Mouse (Mus musculus) forebrain, embryonic 16.5 days (tissue): ENCODE data around the gene Vmn1r188. TPM values are rescaled to one million over a fixed set of nuclear protein-coding genes. Genes with fewer than 3 reads are reported as not detected.
"Not testable (repeated sequence)": the region's sequence is repeated elsewhere in the genome, so short reads cannot be mapped to it uniquely, and the experiment has no call there.

Source experiments
- ATAC-seq: fragments of 200-750 bp; cut with Nextera tagmentation; 2 replicates; pipeline ENCODE4 v1.8.0; 2017; ENCODE audit warnings: mild to moderate bottlenecking, moderate library complexity
- H3K27ac ChIP-seq: fragments of 300-500 bp; sonication (generic); 2 replicates; pipeline ENCODE4 v1.5.1; 2014; ENCODE audit warnings: low read length, control low read depth
- H3K27me3 ChIP-seq: fragments of 300-500 bp; sonication (generic); replicated peaks from 2 replicates; pipeline ENCODE4 v1.6.1; 2014; ENCODE audit warnings: low read length; ENCODE audit not compliant: control insufficient read depth, insufficient read depth
- H3K36me3 ChIP-seq: fragments of 300-500 bp; sonication (generic); 2 replicates; pipeline ENCODE4 v1.6.1; 2014; ENCODE audit not compliant: control insufficient read depth, insufficient read depth
- H3K4me1 ChIP-seq: fragments of 300-500 bp; sonication (generic); replicated peaks from 2 replicates; pipeline ENCODE4 v1.6.1; 2014; ENCODE audit warnings: low read length; ENCODE audit not compliant: control insufficient read depth, insufficient read depth
- H3K4me2 ChIP-seq: fragments of 300-500 bp; sonication (generic); 2 replicates; pipeline ENCODE4 v1.6.1; 2014; ENCODE audit warnings: mild to moderate bottlenecking, low read length, control low read depth
- H3K4me3 ChIP-seq: fragments of 300-500 bp; sonication (generic); replicated peaks from 2 replicates; pipeline ENCODE4 v1.5.1; 2014; ENCODE audit warnings: mild to moderate bottlenecking, low read length, control low read depth
- H3K9ac ChIP-seq: fragments of 300-500 bp; sonication (generic); replicated peaks from 2 replicates; pipeline ENCODE4 v1.6.1; 2014; ENCODE audit warnings: low read depth, low read length, control low read depth
- H3K9me3 ChIP-seq: fragments of 300-500 bp; sonication (generic); 2 replicates; pipeline ENCODE4 v1.6.1; 2016; ENCODE audit warnings: low read length; ENCODE audit not compliant: control insufficient read depth
- WGBS: fragments of 180-500 bp; shearing (Covaris S2); extraction: QIAGEN DNeasy Blood & Tissue Kit; methylation state at CpG from one replicate; pipeline ENCODE4 v1.1.7; 2014; 5-methylcytosine and 5-hydroxymethylcytosine counted together
- microRNA-seq: library from miRNA; unstranded; fragments of <30 nt; microRNA quantifications from one replicate; pipeline ENCODE4, GENCODE M21; 2017
- polyA plus RNA-seq: library from polyadenylated mRNA; unstranded; fragments of >200 nt; fragmentation: Nextera tagmentation; extraction: Ambion mirVana; gene quantifications from 2 replicates; pipeline ENCODE4 v1.2.1, GENCODE M21; 2015

Vmn1r188 gene
- polyA plus RNA-seq, 1 experiment from 2014 or later: not detected

DNA sequence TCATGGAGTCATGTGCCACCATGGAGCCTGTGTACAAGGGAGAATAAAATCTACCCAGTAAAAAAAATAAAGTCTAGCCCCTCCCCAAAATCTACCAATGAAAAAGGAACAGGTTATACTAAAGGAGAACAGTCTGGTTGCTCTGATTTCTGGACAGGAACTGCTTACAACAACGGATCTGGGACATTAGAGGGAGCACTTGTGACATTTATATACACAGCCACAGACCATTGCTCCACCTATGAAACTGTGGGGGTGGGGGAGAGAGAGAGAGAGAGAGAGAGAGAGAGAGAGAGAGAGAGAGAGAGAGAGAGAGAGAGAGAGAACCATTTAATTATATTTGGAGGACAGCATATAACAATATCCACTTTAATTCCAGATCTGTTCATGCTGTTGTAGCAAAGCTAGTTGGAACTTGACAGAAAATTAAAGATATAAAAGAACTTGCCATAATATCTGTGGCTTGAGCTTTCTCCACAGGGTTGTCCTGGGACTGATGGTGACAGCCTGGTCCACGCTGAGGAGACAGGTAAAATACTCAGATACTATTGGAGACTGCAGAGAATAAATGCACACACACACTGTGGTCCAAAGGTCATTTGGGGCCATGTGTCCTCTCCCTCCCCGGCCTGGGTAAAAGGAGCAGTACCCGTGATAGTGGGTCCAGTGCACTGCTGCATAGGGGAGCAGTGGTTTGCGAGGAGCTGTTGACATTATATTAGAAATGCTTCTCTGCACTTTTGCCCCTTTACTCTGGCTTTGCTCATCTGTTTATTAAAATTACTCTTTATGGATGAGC, 52.5 kb downstream of the Vmn1r188 start:
- ATAC-seq: not testable (repeated sequence)

More for the DNA sequence above, 52.5 kb downstream of the Vmn1r188 start:
- H3K4me1 ChIP-seq, H3K4me2 ChIP-seq, H3K4me3 ChIP-seq, H3K27ac ChIP-seq, H3K36me3 ChIP-seq, H3K9ac ChIP-seq, H3K9me3 ChIP-seq, H3K27me3 ChIP-seq: not testable (repeated sequence)
- WGBS: 77% methylated on average over 5 of the region's 5 CpGs

Small RNAs within 50 kb of the gene (microRNA-seq; reads per million reads assigned to microRNA genes)
- not detected for gene Gm26300
- gene Gm44390: not detected
- not detected for gene Gm44486

Other genes with a start within 250 kb of the Vmn1r188 start
- gene Zfp184, start 139.3 kb upstream of the Vmn1r188 start, polyA plus RNA-seq: 24.8 and 25.7 TPM in 2 replicates
- gene Pom121l2, start 103.2 kb upstream of the Vmn1r188 start, polyA plus RNA-seq: not detected in 2 replicates
- 0.19 TPM in 1 of 2 replicates, not detected in the other for gene Prss16, start 74.7 kb upstream of the Vmn1r188 start, polyA plus RNA-seq
- gene Hist1h2ah, start 48.9 kb upstream of the Vmn1r188 start, polyA plus RNA-seq: not detected in 2 replicates
- gene Hist1h2bk, start 48.6 kb upstream of the Vmn1r188 start, polyA plus RNA-seq: 3.3 TPM in 1 of 2 replicates, not detected in the other
- 14.0 and 14.5 TPM in 2 replicates for gene Hist1h4i, start 43.1 kb upstream of the Vmn1r188 start, polyA plus RNA-seq
- 8.5 and 13.4 TPM in 2 replicates for gene Hist1h2ag, start 41.5 kb upstream of the Vmn1r188 start, polyA plus RNA-seq
- gene Hist1h2bj, start 41.2 kb upstream of the Vmn1r188 start, polyA plus RNA-seq: 2.1 and 3.1 TPM in 2 replicates
- not detected in 2 replicates for gene Vmn1r189, start 21.4 kb downstream of the Vmn1r188 start, polyA plus RNA-seq
- not detected in 2 replicates for gene Vmn1r191, start 99.5 kb downstream of the Vmn1r188 start, polyA plus RNA-seq
- gene Vmn1r192, start 106.7 kb downstream of the Vmn1r188 start, polyA plus RNA-seq: not detected in 2 replicates
- not detected in 2 replicates for gene Vmn1r193, start 138.7 kb downstream of the Vmn1r188 start, polyA plus RNA-seq
- gene Vmn1r194, start 159.8 kb downstream of the Vmn1r188 start, polyA plus RNA-seq: not detected in 2 replicates
- gene Vmn1r195, start 186.1 kb downstream of the Vmn1r188 start, polyA plus RNA-seq: not detected in 2 replicates
- not detected in 2 replicates for gene Vmn1r196, start 205.5 kb downstream of the Vmn1r188 start, polyA plus RNA-seq
- gene Vmn1r197, start 240.1 kb downstream of the Vmn1r188 start, polyA plus RNA-seq: not detected in 2 replicates